Mouse (Mus musculus) erythroid progenitor cell, adult 5-6 weeks (primary cell): Measurements from ENCODE around the gene Ifitm2. TPM values are rescaled to one million over a fixed set of nuclear protein-coding genes. Genes with fewer than 3 reads are reported as not detected.
A peak's percentile ranks its signal among the peaks of the same experiment; 100 is the strongest.

Experiments
- ATAC-seq: replicated peaks from 2 replicates; pipeline ENCODE4 v1.8.0; 2016; ENCODE audit warnings: moderate number of reproducible peaks, mild to moderate bottlenecking, moderate TSS enrichment, inconsistent platforms; ENCODE audit not compliant: poor library complexity, low FRiP score, severe bottlenecking
- total RNA-seq, 2 experiments: library from RNA; stranded (forward) in 1 of 2; stranded (reverse) in 1 of 2; fragments of 150-400 nt in 1 of 2; fragments of 186-747, 209-891 nt in 1 of 2; gene quantifications; 2 replicates each; pipeline versions ENCODE4 v1.2.3 to v1.2.4; 2015 to 2017; ENCODE audit warnings: low replicate concordance in 2 of 2

Ifitm2 gene
- total RNA-seq, 2 experiments from 2014 or later: 51.7 to 73.4 TPM

DNA sequence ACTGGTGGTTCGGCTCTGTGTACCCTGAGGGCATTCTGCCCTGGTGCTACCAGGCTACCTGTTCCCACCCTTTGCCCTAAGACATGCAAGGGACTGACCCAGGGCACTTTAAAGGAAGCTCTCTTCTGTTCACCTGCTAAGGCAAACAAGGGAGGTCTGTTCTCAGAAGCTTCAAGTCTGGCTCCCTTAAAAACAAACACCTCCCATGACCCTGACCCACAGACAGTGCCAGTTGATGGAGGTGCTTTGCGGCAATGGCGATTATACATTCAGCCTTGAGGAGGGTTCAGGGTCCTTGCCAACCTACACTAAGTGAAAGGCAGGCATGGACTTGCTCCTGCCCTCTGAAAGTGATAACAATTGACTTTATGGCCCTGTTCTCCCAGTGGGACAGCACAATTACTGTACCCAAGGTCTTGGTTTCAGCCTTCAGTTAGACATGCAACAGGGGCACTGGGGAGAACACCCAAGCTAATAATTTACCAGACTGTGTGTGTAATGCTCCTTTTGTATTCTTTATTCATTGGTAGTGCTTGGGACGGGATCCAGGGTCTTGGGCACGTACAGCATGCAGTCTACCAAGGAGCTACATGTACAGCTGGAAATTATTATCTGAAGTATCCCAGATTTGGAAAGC lies 42.8 kb downstream of the Ifitm2 start:
- no peak for ATAC-seq

DNA sequence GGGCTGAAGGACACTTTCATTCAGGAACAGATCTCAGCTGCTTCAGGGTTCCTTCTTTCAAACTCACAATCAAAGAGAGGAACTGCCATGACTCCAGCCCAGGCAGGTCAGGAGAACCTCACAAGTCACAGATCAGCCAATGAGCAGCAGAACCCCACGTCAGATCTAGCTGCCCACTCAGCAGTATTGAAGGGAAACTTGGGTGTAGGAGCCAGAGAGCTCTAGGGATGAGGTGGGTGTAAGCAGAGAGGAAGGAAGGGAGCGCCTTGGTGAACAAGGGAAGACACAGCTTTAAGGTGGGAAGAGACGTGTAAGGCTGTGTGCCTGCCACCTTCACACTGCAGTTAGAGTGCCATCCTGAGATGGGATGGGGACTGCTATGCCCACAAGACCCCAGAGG lies 43.5 kb downstream of the Ifitm2 start:
- ATAC-seq: no peak

DNA sequence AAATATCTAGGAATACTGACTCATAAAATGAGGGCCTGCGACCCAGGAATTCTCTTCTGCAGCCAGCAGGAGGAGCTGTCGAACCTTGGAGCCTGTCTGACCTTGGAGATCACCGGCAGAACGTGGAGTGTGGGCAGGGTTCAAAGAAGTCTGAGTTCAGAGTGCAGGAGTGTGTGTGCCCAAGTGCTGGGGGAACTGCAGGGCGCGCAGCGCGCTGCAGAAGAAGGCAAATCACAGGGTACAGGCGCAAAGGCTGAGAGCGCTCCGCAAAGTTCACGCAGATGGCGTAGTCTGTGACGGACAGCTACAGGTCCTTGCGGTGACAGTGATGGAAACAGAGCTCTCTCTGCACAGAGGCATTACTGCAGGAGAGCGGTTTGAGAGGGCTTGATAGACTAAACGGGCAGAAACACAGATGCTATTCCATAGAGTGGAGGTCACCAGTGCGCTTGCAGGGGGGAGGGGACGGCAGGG lies 47.1 kb downstream of the Ifitm2 start:
- peak; percentile 65 for ATAC-seq

DNA sequence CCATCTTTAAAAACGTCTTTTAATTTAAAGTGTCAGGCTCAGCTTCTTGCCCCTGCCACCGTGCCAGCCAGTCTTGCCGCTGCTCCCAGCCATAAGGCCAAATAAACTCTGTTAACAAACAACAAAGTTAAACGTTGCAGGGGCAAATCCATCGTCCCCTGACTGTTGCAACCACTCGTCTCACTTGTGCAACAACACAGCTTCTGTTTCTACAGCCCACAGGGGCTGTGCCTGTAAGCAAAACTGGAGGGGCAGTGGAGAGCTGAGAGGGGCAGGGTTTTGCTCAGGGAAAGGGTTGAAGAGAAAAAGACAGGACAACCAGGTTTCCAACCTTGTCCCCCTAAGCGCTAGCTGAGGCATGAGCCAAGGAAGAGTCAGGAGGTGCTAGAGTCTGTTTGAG lies 47.6 kb downstream of the Ifitm2 start:
- ATAC-seq: no peak

DNA sequence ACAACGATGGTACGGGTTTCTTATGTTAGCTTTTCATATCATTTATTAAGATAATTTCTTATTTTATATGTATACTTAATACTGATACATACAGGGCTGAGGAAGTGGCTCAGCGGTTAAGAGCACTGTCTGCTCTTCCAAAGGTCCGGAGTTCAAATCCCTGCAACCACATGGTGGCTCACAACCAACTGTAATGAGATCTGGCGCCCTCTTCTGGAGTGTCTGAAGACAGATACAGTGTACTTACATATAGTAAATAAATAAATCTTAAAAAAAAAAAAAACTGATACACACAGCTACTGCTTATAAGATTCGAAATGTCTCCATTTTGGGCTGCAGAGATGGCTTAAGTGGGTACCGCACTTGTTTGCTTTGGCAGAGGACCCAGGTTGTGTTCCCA lies 48.1 kb downstream of the Ifitm2 start:
- no peak for ATAC-seq

DNA sequence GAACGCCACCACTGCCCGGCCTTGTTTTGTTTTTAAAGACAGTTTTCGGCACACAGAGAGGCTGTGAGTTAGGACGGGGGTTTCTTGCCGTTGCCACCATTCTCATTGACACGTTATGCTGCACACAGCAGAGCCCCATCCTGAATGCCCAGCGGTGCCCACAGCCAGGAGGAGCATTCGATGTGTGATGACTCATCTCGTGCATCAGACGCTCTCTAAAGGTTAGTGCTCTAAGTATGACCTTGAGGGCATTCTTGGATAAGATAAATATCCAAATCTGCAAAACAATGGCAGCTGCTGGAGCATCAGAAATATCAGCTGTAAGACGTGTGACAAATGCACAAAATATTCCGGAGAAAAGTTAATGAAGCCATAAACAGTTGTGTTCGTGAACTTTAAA lies 48.7 kb downstream of the Ifitm2 start:
- ATAC-seq: no peak

DNA sequence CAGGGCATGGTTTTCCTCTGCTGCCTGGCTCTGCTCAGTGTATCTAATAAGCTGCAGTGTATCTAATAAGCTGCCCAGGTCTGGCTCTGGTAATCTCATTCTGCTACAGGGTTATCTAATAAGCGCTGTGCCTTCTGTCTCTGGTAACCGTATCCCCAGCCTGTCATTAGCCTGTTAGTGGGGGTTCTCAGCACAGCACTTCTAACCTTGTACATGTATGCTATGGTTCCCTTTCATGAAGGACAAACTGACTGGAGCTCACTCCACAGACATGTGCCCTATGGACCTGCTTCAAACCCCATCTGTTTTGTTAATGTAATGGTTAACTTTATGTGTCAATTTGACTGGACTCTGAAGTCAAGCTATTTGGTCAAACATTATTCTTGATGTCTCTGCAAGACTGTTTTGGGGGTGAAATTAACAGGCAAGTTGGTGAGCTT lies 50.1 kb downstream of the Ifitm2 start:
- ATAC-seq: no peak

Other genes with a start within 250 kb of the Ifitm2 start
- gene Cyp2e1, start 192.2 kb downstream of the Ifitm2 start, total RNA-seq (2015; ENCODE audit: low replicate concordance): not detected in 2 replicates
- not detected in 2 replicates for gene Cyp2e1, start 192.2 kb downstream of the Ifitm2 start, total RNA-seq (2017; ENCODE audit: low replicate concordance)
- gene Syce1, start 168.1 kb downstream of the Ifitm2 start, total RNA-seq (2015; ENCODE audit: low replicate concordance): 1.8 TPM in 1 of 2 replicates, not detected in the other
- gene Syce1, start 168.1 kb downstream of the Ifitm2 start, total RNA-seq (2017; ENCODE audit: low replicate concordance): not detected in 2 replicates
- gene Zfp941, start 133.8 kb downstream of the Ifitm2 start, total RNA-seq (2015; ENCODE audit: low replicate concordance): 0.36 TPM in 1 of 2 replicates, not detected in the other
- gene Zfp941, start 133.8 kb downstream of the Ifitm2 start, total RNA-seq (2017; ENCODE audit: low replicate concordance): not detected in 2 replicates
- gene Urah, start 121.0 kb downstream of the Ifitm2 start, total RNA-seq (2015; ENCODE audit: low replicate concordance): not detected in 2 replicates
- gene Urah, start 121.0 kb downstream of the Ifitm2 start, total RNA-seq (2017; ENCODE audit: low replicate concordance): not detected in 2 replicates
- gene Scgb1c1, start 110.4 kb downstream of the Ifitm2 start, total RNA-seq (2015; ENCODE audit: low replicate concordance): not detected in 2 replicates
- gene Scgb1c1, start 110.4 kb downstream of the Ifitm2 start, total RNA-seq (2017; ENCODE audit: low replicate concordance): not detected in 2 replicates
- not detected in 2 replicates for gene Odf3, start 108.2 kb downstream of the Ifitm2 start, total RNA-seq (2015; ENCODE audit: low replicate concordance)
- gene Odf3, start 108.2 kb downstream of the Ifitm2 start, total RNA-seq (2017; ENCODE audit: low replicate concordance): not detected in 2 replicates
- not detected in 2 replicates for gene Gm45785, start 99.7 kb downstream of the Ifitm2 start, total RNA-seq (2015; ENCODE audit: low replicate concordance)
- gene Gm45785, start 99.7 kb downstream of the Ifitm2 start, total RNA-seq (2017; ENCODE audit: low replicate concordance): 2.8 TPM in 1 of 2 replicates, not detected in the other
- gene Ric8a, start 99.0 kb downstream of the Ifitm2 start, total RNA-seq (2015; ENCODE audit: low replicate concordance): 19.1 and 49.5 TPM in 2 replicates
- gene Ric8a, start 99.0 kb downstream of the Ifitm2 start, total RNA-seq (2017; ENCODE audit: low replicate concordance): 12.1 and 22.2 TPM in 2 replicates
- gene Bet1l, start 98.4 kb downstream of the Ifitm2 start, total RNA-seq (2015; ENCODE audit: low replicate concordance): 7.6 and 9.2 TPM in 2 replicates
- gene Bet1l, start 98.4 kb downstream of the Ifitm2 start, total RNA-seq (2017; ENCODE audit: low replicate concordance): 9.0 and 9.4 TPM in 2 replicates
- 74.2 and 90.1 TPM in 2 replicates for gene Psmd13, start 74.0 kb downstream of the Ifitm2 start, total RNA-seq (2015; ENCODE audit: low replicate concordance)
- gene Psmd13, start 74.0 kb downstream of the Ifitm2 start, total RNA-seq (2017; ENCODE audit: low replicate concordance): 136 and 162 TPM in 2 replicates
- gene Sirt3, start 73.7 kb downstream of the Ifitm2 start, total RNA-seq (2015; ENCODE audit: low replicate concordance): 14.4 and 16.3 TPM in 2 replicates
- gene Sirt3, start 73.7 kb downstream of the Ifitm2 start, total RNA-seq (2017; ENCODE audit: low replicate concordance): 6.5 and 13.5 TPM in 2 replicates
- gene Cox8b, start 55.5 kb downstream of the Ifitm2 start, total RNA-seq (2015; ENCODE audit: low replicate concordance): not detected in 2 replicates
- gene Cox8b, start 55.5 kb downstream of the Ifitm2 start, total RNA-seq (2017; ENCODE audit: low replicate concordance): not detected in 2 replicates
- not detected in 2 replicates for gene Nlrp6, start 35.1 kb downstream of the Ifitm2 start, total RNA-seq (2015; ENCODE audit: low replicate concordance)
- gene Nlrp6, start 35.1 kb downstream of the Ifitm2 start, total RNA-seq (2017; ENCODE audit: low replicate concordance): not detected in 2 replicates
- 0.72 TPM in 1 of 2 replicates, not detected in the other for gene Pgghg, start 14.6 kb downstream of the Ifitm2 start, total RNA-seq (2015; ENCODE audit: low replicate concordance)
- 0.90 and 1.3 TPM in 2 replicates for gene Pgghg, start 14.6 kb downstream of the Ifitm2 start, total RNA-seq (2017; ENCODE audit: low replicate concordance)
- gene Ifitm5, start 5.7 kb downstream of the Ifitm2 start, total RNA-seq (2015; ENCODE audit: low replicate concordance): not detected in 2 replicates
- gene Ifitm5, start 5.7 kb downstream of the Ifitm2 start, total RNA-seq (2017; ENCODE audit: low replicate concordance): not detected in 2 replicates
- not detected in 2 replicates for gene Gm45717, start 50 bp downstream of the Ifitm2 start, total RNA-seq (2015; ENCODE audit: low replicate concordance)
- not detected in 2 replicates for gene Gm45717, start 50 bp downstream of the Ifitm2 start, total RNA-seq (2017; ENCODE audit: low replicate concordance)
- 31.0 TPM in 1 of 2 replicates, not detected in the other for gene Ifitm1, start 11.2 kb upstream of the Ifitm2 start, total RNA-seq (2015; ENCODE audit: low replicate concordance)
- 0.90 and 20.6 TPM in 2 replicates for gene Ifitm1, start 11.2 kb upstream of the Ifitm2 start, total RNA-seq (2017; ENCODE audit: low replicate concordance)
- gene Ifitm3, start 54.8 kb upstream of the Ifitm2 start, total RNA-seq (2015; ENCODE audit: low replicate concordance): 156 and 271 TPM in 2 replicates
- 73.5 and 106 TPM in 2 replicates for gene Ifitm3, start 54.8 kb upstream of the Ifitm2 start, total RNA-seq (2017; ENCODE audit: low replicate concordance)
- gene Ifitm6, start 61.9 kb upstream of the Ifitm2 start, total RNA-seq (2015; ENCODE audit: low replicate concordance): 172 and 212 TPM in 2 replicates
- 65.6 and 95.9 TPM in 2 replicates for gene Ifitm6, start 61.9 kb upstream of the Ifitm2 start, total RNA-seq (2017; ENCODE audit: low replicate concordance)
- gene Gm17387, start 73.1 kb upstream of the Ifitm2 start, total RNA-seq (2015; ENCODE audit: low replicate concordance): not detected in 2 replicates
- gene Gm17387, start 73.1 kb upstream of the Ifitm2 start, total RNA-seq (2017; ENCODE audit: low replicate concordance): not detected in 2 replicates
- not detected in 2 replicates for gene B4galnt4, start 105.1 kb upstream of the Ifitm2 start, total RNA-seq (2015; ENCODE audit: low replicate concordance)
- gene B4galnt4, start 105.1 kb upstream of the Ifitm2 start, total RNA-seq (2017; ENCODE audit: low replicate concordance): 0.26 TPM in 1 of 2 replicates, not detected in the other
- 4.3 TPM in 1 of 2 replicates, not detected in the other for gene Pkp3, start 122.2 kb upstream of the Ifitm2 start, total RNA-seq (2015; ENCODE audit: low replicate concordance)
- 0.91 and 1.3 TPM in 2 replicates for gene Pkp3, start 122.2 kb upstream of the Ifitm2 start, total RNA-seq (2017; ENCODE audit: low replicate concordance)
- 4.2 and 10.5 TPM in 2 replicates for gene Sigirr, start 144.6 kb upstream of the Ifitm2 start, total RNA-seq (2015; ENCODE audit: low replicate concordance)
- gene Sigirr, start 144.6 kb upstream of the Ifitm2 start, total RNA-seq (2017; ENCODE audit: low replicate concordance): 1.5 TPM in 1 of 2 replicates, not detected in the other
- gene Ano9, start 161.8 kb upstream of the Ifitm2 start, total RNA-seq (2015; ENCODE audit: low replicate concordance): not detected in 2 replicates
- gene Ano9, start 161.8 kb upstream of the Ifitm2 start, total RNA-seq (2017; ENCODE audit: low replicate concordance): not detected in 2 replicates
- 278 and 380 TPM in 2 replicates for gene Ptdss2, start 166.4 kb upstream of the Ifitm2 start, total RNA-seq (2015; ENCODE audit: low replicate concordance)
- 309 and 327 TPM in 2 replicates for gene Ptdss2, start 166.4 kb upstream of the Ifitm2 start, total RNA-seq (2017; ENCODE audit: low replicate concordance)
- 9.6 and 16.2 TPM in 2 replicates for gene Rnh1, start 216.9 kb upstream of the Ifitm2 start, total RNA-seq (2015; ENCODE audit: low replicate concordance)
- 3.7 and 20.5 TPM in 2 replicates for gene Rnh1, start 216.9 kb upstream of the Ifitm2 start, total RNA-seq (2017; ENCODE audit: low replicate concordance)
- gene Hras, start 238.0 kb upstream of the Ifitm2 start, total RNA-seq (2015; ENCODE audit: low replicate concordance): 39.8 and 94.4 TPM in 2 replicates
- gene Hras, start 238.0 kb upstream of the Ifitm2 start, total RNA-seq (2017; ENCODE audit: low replicate concordance): 40.5 and 47.2 TPM in 2 replicates
- 8.3 and 8.8 TPM in 2 replicates for gene Lrrc56, start 238.2 kb upstream of the Ifitm2 start, total RNA-seq (2015; ENCODE audit: low replicate concordance)
- 3.6 and 5.8 TPM in 2 replicates for gene Lrrc56, start 238.2 kb upstream of the Ifitm2 start, total RNA-seq (2017; ENCODE audit: low replicate concordance)